Mouse (Mus musculus): ENCODE data around the gene Olfr1378. TPM values are rescaled to one million over a fixed set of nuclear protein-coding genes. Genes with fewer than 3 reads are reported as not detected.

Olfr1378 gene
- polyA plus RNA-seq (2016; fragmentation: Nextera tagmentation; extraction: Ambion mirVana), result not detected in 2 replicates

GRCm38 (mm10) chr11:50966230-50966629 lies at the start of gene Olfr1378:
Gene Olfr1378 (plus strand): TSS chr11:50966530.
- H3K27me3 ChIP-seq, result no peaks in the 10 kb centered on the region
- H3K36me3 ChIP-seq, result no peaks in the 10 kb centered on the region

GRCm38 (mm10) chr11:50930469-50931014 lies 35.8 kb upstream of the Olfr1378 start:
- Histone ChIP-seq H3K4me1 (peaks cover 7% of the 10 kb centered on the region; the same call in 1 of the 2 replicates), H3K9ac (peak overlapping the region; percentile 70), H3K27ac (no peak overlapping the region), H3K36me3 (no peaks in the 10 kb centered on the region), H3K4me2 (replicated peaks) (peak overlapping the region; percentile 79), H3K9me3 (no peaks in the 10 kb centered on the region), H3K4me3 (peak overlapping the region; percentile 67), H3K27me3 (peaks cover 3% of the 10 kb centered on the region; the same call in 1 of the 2 replicates)
- no peak for ATAC-seq (ENCODE audit: insufficient number of reproducible peaks, insufficient read depth, low FRiP score, low TSS enrichment)
- WGBS, result 30% methylated on average over 14 of the region's 14 CpGs

More at GRCm38 (mm10) chr11:50966230-50966629, at the start of gene Olfr1378:
- no peaks in the 10 kb centered on the region for H3K9me3 ChIP-seq
- 88% methylated on average over 11 of the region's 11 CpGs for WGBS
- H3K27ac ChIP-seq, result no peak within 1 kb of the TSS
- no peaks in the 10 kb centered on the region for H3K4me1 ChIP-seq
- ATAC-seq (ENCODE audit: insufficient number of reproducible peaks, insufficient read depth, low FRiP score, low TSS enrichment), result no peak
- H3K4me3 ChIP-seq, result no peak within 1 kb of the TSS
- H3K9ac ChIP-seq, result no peak within 1 kb of the TSS
- H3K4me2 ChIP-seq (replicated peaks), result no peak within 1 kb of the TSS

DNA sequence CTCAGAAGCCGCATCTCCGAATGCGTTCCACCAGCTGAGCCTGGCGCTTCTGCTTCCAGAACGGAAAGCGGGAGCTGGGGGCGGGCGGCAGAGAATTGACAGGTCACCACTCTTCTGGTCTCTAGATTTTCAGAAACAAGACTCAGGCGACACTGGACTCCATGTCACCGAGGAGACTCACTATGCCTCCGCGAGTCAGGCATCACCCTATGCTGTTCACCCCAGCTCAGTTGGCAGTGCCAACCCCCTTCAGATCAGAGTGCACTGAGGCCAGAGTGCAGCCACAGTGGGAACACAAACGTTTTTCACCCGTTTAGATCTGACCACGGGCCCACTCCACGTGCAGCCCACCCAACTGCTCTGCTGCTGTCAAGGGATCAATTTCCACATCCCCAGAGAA lies 35.3 kb upstream of the Olfr1378 start:
- Histone ChIP-seq H3K9me3 (no peaks in the 10 kb centered on the region), H3K4me2 (replicated peaks) (peak overlapping the region; percentile 79), H3K4me1 (peaks cover 7% of the 10 kb centered on the region; the same call in 1 of the 2 replicates), H3K4me3 (peak overlapping the region; percentile 67), H3K27ac (0 out of 2 replicates have a peak overlapping the region, but pooled peaks have one; percentile 23), H3K36me3 (no peaks in the 10 kb centered on the region), H3K9ac (peak overlapping the region; percentile 70), H3K27me3 (peaks cover 3% of the 10 kb centered on the region; the same call in 1 of the 2 replicates)
- peak; percentile 45; the same call in 1 of the 2 replicates for ATAC-seq (ENCODE audit: insufficient number of reproducible peaks, insufficient read depth, low FRiP score, low TSS enrichment)
- WGBS, result under 1% methylated on average over 16 of the region's 16 CpGs

- Histone ChIP-seq H3K4me2 (replicated peaks) (peak within 1 kb of the TSS; percentile 79), H3K9ac (peak within 1 kb of the TSS; percentile 70), H3K9me3 (no peaks in the 10 kb centered on the region), H3K4me1 (peaks cover 7% of the 10 kb centered on the region; the same call in 1 of the 2 replicates), H3K36me3 (no peaks in the 10 kb centered on the region), H3K4me3 (peak within 1 kb of the TSS; percentile 67), H3K27me3 (peaks cover 3% of the 10 kb centered on the region; the same call in 1 of the 2 replicates), H3K27ac (0 out of 2 replicates have a peak within 1 kb of the TSS, but pooled peaks have one; percentile 23)
- WGBS, result under 1% methylated on average over 18 of the region's 18 CpGs
- peak; percentile 91 for ATAC-seq (ENCODE audit: insufficient number of reproducible peaks, insufficient read depth, low FRiP score, low TSS enrichment)
Observed at GRCm38 (mm10) chr11:50931451-50931866, 34.9 kb upstream of the Olfr1378 start, which contains the start of gene Zfp354b. Gene Zfp354b (minus strand): TSS chr11:50931633.

GRCm38 (mm10) chr11:50932040-50932439 lies 34.3 kb upstream of the Olfr1378 start:
- 94% methylated on average over 1 of the region's 1 CpGs for WGBS
- ATAC-seq (ENCODE audit: insufficient number of reproducible peaks, insufficient read depth, low FRiP score, low TSS enrichment), result no peak
- H3K9me3 ChIP-seq, result no peaks in the 10 kb centered on the region
- no peak overlapping the region for H3K9ac ChIP-seq
- peaks cover 3% of the 10 kb centered on the region; the same call in 1 of the 2 replicates for H3K27me3 ChIP-seq
- H3K4me1 ChIP-seq, result peaks cover 7% of the 10 kb centered on the region; the same call in 1 of the 2 replicates
- H3K27ac ChIP-seq, result no peak overlapping the region
- peak overlapping the region; percentile 79 for H3K4me2 ChIP-seq (replicated peaks)
- H3K4me3 ChIP-seq, result no peak overlapping the region
- no peaks in the 10 kb centered on the region for H3K36me3 ChIP-seq

GRCm38 (mm10) chr11:50938435-50938834 lies 27.9 kb upstream of the Olfr1378 start:
- H3K4me1 ChIP-seq, result no peaks in the 10 kb centered on the region
- no peaks in the 10 kb centered on the region for H3K36me3 ChIP-seq
- no peak overlapping the region for H3K9ac ChIP-seq
- H3K4me3 ChIP-seq, result no peak overlapping the region
- 85% methylated on average over 8 of the region's 8 CpGs for WGBS
- ATAC-seq (ENCODE audit: insufficient number of reproducible peaks, insufficient read depth, low FRiP score, low TSS enrichment), result no peak
- H3K27me3 ChIP-seq, result no peaks in the 10 kb centered on the region
- no peak overlapping the region for H3K27ac ChIP-seq
- H3K9me3 ChIP-seq, result no peaks in the 10 kb centered on the region
- H3K4me2 ChIP-seq (replicated peaks), result no peak overlapping the region

- no peaks in the 10 kb centered on the region for H3K27me3 ChIP-seq
- ATAC-seq (ENCODE audit: insufficient number of reproducible peaks, insufficient read depth, low FRiP score, low TSS enrichment), result no peak
- H3K4me3 ChIP-seq, result no peak overlapping the region
- no peak overlapping the region for H3K27ac ChIP-seq
- no peak overlapping the region for H3K9ac ChIP-seq
- no peaks in the 10 kb centered on the region for H3K9me3 ChIP-seq
- H3K36me3 ChIP-seq, result no peaks in the 10 kb centered on the region
- 32% methylated on average over 14 of the region's 14 CpGs for WGBS
- no peaks in the 10 kb centered on the region for H3K4me1 ChIP-seq
- H3K4me2 ChIP-seq (replicated peaks), result no peak overlapping the region
Observed at GRCm38 (mm10) chr11:50939621-50940366, 26.5 kb upstream of the Olfr1378 start.

DNA sequence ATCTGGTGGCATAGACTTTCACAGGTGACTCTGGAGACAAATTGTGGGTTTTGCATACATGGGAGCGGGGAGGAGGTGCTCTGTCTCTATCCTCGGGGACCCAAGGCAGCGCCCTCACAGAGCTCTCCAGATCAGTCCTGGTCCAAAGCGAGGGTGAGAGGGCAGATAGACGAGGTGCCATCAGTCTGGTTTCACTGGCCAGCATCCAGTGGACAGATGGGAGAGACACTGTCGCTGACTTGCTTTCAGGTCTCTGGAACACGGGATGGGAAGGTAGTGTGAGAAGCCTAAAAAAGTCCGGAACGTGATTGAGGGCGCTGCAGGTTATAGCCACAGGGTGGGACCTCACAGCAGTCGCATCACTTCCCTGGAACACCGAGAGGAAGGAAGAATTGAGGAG lies 23.9 kb upstream of the Olfr1378 start:
- 71% methylated on average over 12 of the region's 12 CpGs for WGBS
- H3K4me3 ChIP-seq, result no peak overlapping the region
- no peaks in the 10 kb centered on the region for H3K27me3 ChIP-seq
- no peak overlapping the region for H3K4me2 ChIP-seq (replicated peaks)
- no peaks in the 10 kb centered on the region for H3K36me3 ChIP-seq
- no peaks in the 10 kb centered on the region for H3K4me1 ChIP-seq
- H3K9me3 ChIP-seq, result no peaks in the 10 kb centered on the region
- no peak overlapping the region for H3K27ac ChIP-seq
- no peak overlapping the region for H3K9ac ChIP-seq
- no peak for ATAC-seq (ENCODE audit: insufficient number of reproducible peaks, insufficient read depth, low FRiP score, low TSS enrichment)

- WGBS, result 80% methylated on average over 14 of the region's 14 CpGs
- Histone ChIP-seq H3K9me3 (no peaks in the 10 kb centered on the region), H3K4me1 (no peaks in the 10 kb centered on the region), H3K4me3 (no peak within 1 kb of the TSS), H3K36me3 (no peaks in the 10 kb centered on the region), H3K27me3 (no peaks in the 10 kb centered on the region), H3K4me2 (replicated peaks) (no peak within 1 kb of the TSS), H3K27ac (no peak within 1 kb of the TSS), H3K9ac (no peak within 1 kb of the TSS)
- no peak for ATAC-seq (ENCODE audit: insufficient number of reproducible peaks, insufficient read depth, low FRiP score, low TSS enrichment)
Observed at GRCm38 (mm10) chr11:50943506-50943905, 22.8 kb upstream of the Olfr1378 start, which contains the start of gene 4933414I15Rik. Gene 4933414I15Rik (minus strand): TSS chr11:50943765.

DNA sequence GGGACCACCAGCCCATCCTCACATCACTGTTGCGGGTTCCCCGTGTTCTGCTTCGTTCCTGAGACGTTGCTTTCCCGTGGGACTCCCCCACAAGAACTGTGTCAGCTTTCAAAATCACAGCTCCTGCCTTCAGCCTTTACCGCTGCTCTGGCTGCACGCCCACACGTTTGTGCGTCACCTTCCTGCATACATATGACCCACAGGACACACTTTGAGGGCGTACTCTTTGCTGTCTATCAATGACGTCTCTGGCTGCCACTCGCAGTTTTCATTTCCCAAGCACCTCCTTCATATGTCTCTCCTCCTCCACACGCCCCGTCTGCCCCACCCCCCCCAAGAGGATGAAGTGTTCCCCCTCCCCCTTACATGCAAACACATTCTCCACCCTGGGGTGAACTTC lies 14.0 kb upstream of the Olfr1378 start:
- ATAC-seq (ENCODE audit: insufficient number of reproducible peaks, insufficient read depth, low FRiP score, low TSS enrichment), result no peak
- Histone ChIP-seq H3K36me3 (no peaks in the 10 kb centered on the region), H3K9ac (no peak overlapping the region), H3K27ac (0 out of 2 replicates have a peak overlapping the region, but pooled peaks have one; percentile 2), H3K4me3 (no peak overlapping the region), H3K9me3 (no peaks in the 10 kb centered on the region), H3K4me2 (replicated peaks) (no peak overlapping the region), H3K4me1 (no peaks in the 10 kb centered on the region), H3K27me3 (no peaks in the 10 kb centered on the region; the same call in 1 of the 2 replicates)
- WGBS, result 68% methylated on average over 14 of the region's 14 CpGs

DNA sequence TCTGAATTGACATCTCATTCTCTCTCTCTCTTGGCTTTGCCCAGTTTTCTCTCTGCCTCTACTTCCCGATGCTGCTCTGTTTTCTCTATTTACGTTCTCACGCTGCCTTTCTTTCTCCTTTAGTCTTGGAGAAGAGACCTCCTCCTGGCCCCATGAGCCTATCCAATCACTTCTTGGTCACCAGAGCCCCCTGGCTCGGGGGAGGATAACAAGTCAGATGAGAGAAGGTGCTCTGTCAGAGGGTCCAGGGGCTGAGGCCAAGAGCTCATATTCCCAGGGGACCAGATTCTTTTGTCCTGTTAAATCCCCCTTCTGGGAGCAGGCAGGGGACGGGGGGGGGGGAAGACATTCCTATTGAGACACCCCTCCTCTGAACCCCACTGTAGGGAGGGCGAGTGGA lies 12.7 kb upstream of the Olfr1378 start, which contains the start of gene Prop1:
Gene Prop1 (minus strand): TSS at position 101 of the 400 bp plus-strand sequence.
- H3K4me3 ChIP-seq, result no peak within 1 kb of the TSS
- no peaks in the 10 kb centered on the region for H3K9me3 ChIP-seq
- H3K4me1 ChIP-seq, result no peaks in the 10 kb centered on the region
- WGBS, result 67% methylated on average over 6 of the region's 6 CpGs
- H3K27ac ChIP-seq, result no peak within 1 kb of the TSS
- no peak within 1 kb of the TSS for H3K9ac ChIP-seq
- H3K36me3 ChIP-seq, result no peaks in the 10 kb centered on the region
- H3K27me3 ChIP-seq, result no peaks in the 10 kb centered on the region; the same call in 1 of the 2 replicates
- ATAC-seq (ENCODE audit: insufficient number of reproducible peaks, insufficient read depth, low FRiP score, low TSS enrichment), result no peak
- no peak within 1 kb of the TSS for H3K4me2 ChIP-seq (replicated peaks)

Measured in embryonic facial prominence, embryonic 12.5 days (tissue).